Mouse (Mus musculus) midbrain, embryonic 10.5 days (tissue): ENCODE results near the gene Secisbp2l. TPM values are rescaled to one million over a fixed set of nuclear protein-coding genes. Genes with fewer than 3 reads are reported as not detected.

Experiments used
- DNase-seq: peaks from one replicate; pipeline ENCODE4 v3.0.0-alpha.2; 2017; ENCODE audit warnings: low spot score
- H3K27ac ChIP-seq: fragments of 300-500 bp; sonication (generic); replicated peaks from 2 replicates; pipeline ENCODE4 v1.5.1; 2016; ENCODE audit warnings: mild to moderate bottlenecking
- H3K27me3 ChIP-seq: fragments of 300-500 bp; sonication (generic); 2 replicates; pipeline ENCODE4 v1.6.1; 2016; ENCODE audit warnings: low read depth, mild to moderate bottlenecking; ENCODE audit not compliant: poor library complexity, severe bottlenecking
- H3K36me3 ChIP-seq: fragments of 300-500 bp; sonication (generic); 2 replicates; pipeline ENCODE4 v1.6.1; 2016; ENCODE audit warnings: mild to moderate bottlenecking, moderate library complexity
- H3K4me1 ChIP-seq: fragments of 300-500 bp; sonication (generic); 2 replicates; pipeline ENCODE4 v1.6.1; 2016
- H3K4me3 ChIP-seq: fragments of 300-500 bp; sonication (generic); 2 replicates; pipeline ENCODE4 v1.5.1; 2016; ENCODE audit warnings: mild to moderate bottlenecking, moderate library complexity
- H3K9me3 ChIP-seq: fragments of 300-500 bp; sonication (generic); replicated peaks from 2 replicates; pipeline ENCODE4 v1.6.1; 2016; ENCODE audit warnings: mild to moderate bottlenecking
- WGBS: fragments of 180-500 bp; shearing (Covaris S2); methylation state at CpG from one replicate; pipeline ENCODE4 v1.1.7; 2016; 5-methylcytosine and 5-hydroxymethylcytosine counted together
- polyA plus RNA-seq: library from polyadenylated mRNA; unstranded; fragments of >200 nt; fragmentation: Nextera tagmentation; extraction: Ambion mirVana; gene quantifications from 2 replicates; pipeline ENCODE4 v1.2.1, GENCODE M21; 2016

Gene Secisbp2l
- polyA plus RNA-seq, 1 experiment from 2014 or later = 15.8 TPM

GRCm38 (mm10) chr2:125794166-125794565, 11.5 kb upstream of the Secisbp2l start:
- no peaks in the 10 kb centered on the region for H3K4me1 ChIP-seq
- H3K27me3 ChIP-seq = no peaks in the 10 kb centered on the region
- DNase-seq = no peak
- no peak overlapping the region for H3K27ac ChIP-seq
- no peaks in the 10 kb centered on the region for H3K36me3 ChIP-seq
- 91% methylated on average over 2 of the region's 2 CpGs for WGBS
- no peaks in the 10 kb centered on the region for H3K9me3 ChIP-seq
- no peak overlapping the region for H3K4me3 ChIP-seq

- Histone ChIP-seq H3K27me3 (no peaks in the 10 kb centered on the region), H3K9me3 (no peaks in the 10 kb centered on the region), H3K4me3 (no peak overlapping the region), H3K36me3 (no peaks in the 10 kb centered on the region), H3K4me1 (no peaks in the 10 kb centered on the region), H3K27ac (no peak overlapping the region)
- DNase-seq = no peak
- WGBS = 90% methylated on average over 11 of the region's 11 CpGs
These were observed 10.2 kb upstream of the Secisbp2l start for GRCm38 (mm10) chr2:125792879-125793261.

- H3K9me3 ChIP-seq = no peaks in the 10 kb centered on the region
- H3K27me3 ChIP-seq = no peaks in the 10 kb centered on the region
- no peaks in the 10 kb centered on the region for H3K4me1 ChIP-seq
- DNase-seq = no peak
- WGBS = 85% methylated on average over 2 of the region's 2 CpGs
- H3K4me3 ChIP-seq = no peak overlapping the region
- H3K36me3 ChIP-seq = no peaks in the 10 kb centered on the region
- H3K27ac ChIP-seq = no peak overlapping the region
These were observed 9.6 kb upstream of the Secisbp2l start for GRCm38 (mm10) chr2:125792144-125792878.

- H3K4me1 ChIP-seq = no peaks in the 10 kb centered on the region
- no peaks in the 10 kb centered on the region for H3K9me3 ChIP-seq
- no peak overlapping the region for H3K4me3 ChIP-seq
- DNase-seq = no peak
- H3K36me3 ChIP-seq = no peaks in the 10 kb centered on the region
- H3K27me3 ChIP-seq = no peaks in the 10 kb centered on the region
- 81% methylated on average over 7 of the region's 7 CpGs for WGBS
- no peak overlapping the region for H3K27ac ChIP-seq
These were observed 8.8 kb upstream of the Secisbp2l start for GRCm38 (mm10) chr2:125791485-125791885.

- Histone ChIP-seq H3K4me3 (no peak overlapping the region), H3K27me3 (no peaks in the 10 kb centered on the region), H3K36me3 (no peaks in the 10 kb centered on the region), H3K9me3 (no peaks in the 10 kb centered on the region), H3K4me1 (no peaks in the 10 kb centered on the region), H3K27ac (no peak overlapping the region)
- WGBS = 94% methylated on average over 4 of the region's 4 CpGs
- no peak for DNase-seq
These were observed 7.6 kb upstream of the Secisbp2l start for GRCm38 (mm10) chr2:125790242-125790641.

- Histone ChIP-seq H3K27me3 (no peaks in the 10 kb centered on the region), H3K4me1 (no peaks in the 10 kb centered on the region), H3K27ac (no peak overlapping the region), H3K36me3 (no peaks in the 10 kb centered on the region), H3K9me3 (no peaks in the 10 kb centered on the region), H3K4me3 (no peak overlapping the region)
- DNase-seq = no peak
- WGBS = 75% methylated on average over 5 of the region's 5 CpGs
These were observed 6.6 kb upstream of the Secisbp2l start for GRCm38 (mm10) chr2:125789265-125789664.

- Histone ChIP-seq H3K36me3 (no peaks in the 10 kb centered on the region), H3K27me3 (no peaks in the 10 kb centered on the region), H3K4me1 (no peaks in the 10 kb centered on the region), H3K4me3 (no peak overlapping the region), H3K9me3 (no peaks in the 10 kb centered on the region), H3K27ac (no peak overlapping the region)
- 89% methylated on average over 3 of the region's 3 CpGs for WGBS
- DNase-seq = no peak
These were observed 6.1 kb upstream of the Secisbp2l start for GRCm38 (mm10) chr2:125788785-125789184.

- H3K4me3 ChIP-seq = no peak overlapping the region
- no peak overlapping the region for H3K27ac ChIP-seq
- H3K4me1 ChIP-seq = peaks cover 2% of the 10 kb centered on the region
- no peaks in the 10 kb centered on the region for H3K9me3 ChIP-seq
- no peaks in the 10 kb centered on the region for H3K27me3 ChIP-seq
- DNase-seq = no peak
- no peaks in the 10 kb centered on the region for H3K36me3 ChIP-seq
These were observed 5.7 kb upstream of the Secisbp2l start for GRCm38 (mm10) chr2:125788351-125788750.

GRCm38 (mm10) chr2:125785021-125785420, 2.4 kb upstream of the Secisbp2l start:
- no peak overlapping the region for H3K27ac ChIP-seq
- 72% methylated on average over 4 of the region's 4 CpGs for WGBS
- H3K9me3 ChIP-seq = no peaks in the 10 kb centered on the region
- H3K4me3 ChIP-seq = no peak overlapping the region
- peaks cover 25% of the 10 kb centered on the region for H3K4me1 ChIP-seq
- H3K27me3 ChIP-seq = no peaks in the 10 kb centered on the region
- no peak for DNase-seq
- no peaks in the 10 kb centered on the region for H3K36me3 ChIP-seq

- Histone ChIP-seq H3K4me1 (peaks cover 25% of the 10 kb centered on the region), H3K27me3 (no peaks in the 10 kb centered on the region), H3K27ac (no peak overlapping the region), H3K4me3 (no peak overlapping the region), H3K9me3 (no peaks in the 10 kb centered on the region), H3K36me3 (no peaks in the 10 kb centered on the region)
- WGBS = 80% methylated on average over 4 of the region's 4 CpGs
- no peak for DNase-seq
These were observed 1.7 kb upstream of the Secisbp2l start for GRCm38 (mm10) chr2:125784392-125784791.

GRCm38 (mm10) chr2:125783868-125784267, 1.2 kb upstream of the Secisbp2l start:
- WGBS = 60% methylated on average over 4 of the region's 4 CpGs
- H3K4me3 ChIP-seq = no peak overlapping the region
- no peak for DNase-seq
- H3K4me1 ChIP-seq = peaks cover 25% of the 10 kb centered on the region
- H3K27me3 ChIP-seq = no peaks in the 10 kb centered on the region
- no peaks in the 10 kb centered on the region for H3K36me3 ChIP-seq
- no peak overlapping the region for H3K27ac ChIP-seq
- no peaks in the 10 kb centered on the region for H3K9me3 ChIP-seq

GRCm38 (mm10) chr2:125781978-125782718, 522 bp downstream of the Secisbp2l start:
- no peak for DNase-seq
- WGBS = 5% methylated on average over 44 of the region's 44 CpGs
- peak overlapping the region; percentile 93 for H3K27ac ChIP-seq
- no peaks in the 10 kb centered on the region for H3K27me3 ChIP-seq
- no peaks in the 10 kb centered on the region for H3K36me3 ChIP-seq
- H3K4me1 ChIP-seq = peaks cover 25% of the 10 kb centered on the region
- H3K4me3 ChIP-seq = peak overlapping the region; percentile 85
- H3K9me3 ChIP-seq = no peaks in the 10 kb centered on the region

GRCm38 (mm10) chr2:125781006-125781405, 1.7 kb downstream of the Secisbp2l start:
- Histone ChIP-seq H3K36me3 (no peaks in the 10 kb centered on the region), H3K27me3 (no peaks in the 10 kb centered on the region), H3K4me3 (peak overlapping the region; percentile 85; the same call in 1 of the 2 replicates), H3K4me1 (peaks cover 25% of the 10 kb centered on the region), H3K9me3 (no peaks in the 10 kb centered on the region), H3K27ac (no peak overlapping the region)
- DNase-seq = no peak
- 86% methylated on average over 2 of the region's 2 CpGs for WGBS
